Mouse (Mus musculus) forebrain, embryonic 13.5 days (tissue): ENCODE results near the gene Rarg. TPM values are rescaled to one million over a fixed set of nuclear protein-coding genes. Genes with fewer than 3 reads are reported as not detected.

Experiments
- ATAC-seq: fragments of 200-750 bp; cut with Nextera tagmentation; 2 replicates; pipeline ENCODE4 v1.8.0; 2017
- H3K27ac ChIP-seq: fragments of 300-500 bp; sonication (generic); 2 replicates; pipeline ENCODE4 v1.5.1; 2015; ENCODE audit warnings: inconsistent platforms, mild to moderate bottlenecking, moderate library complexity
- H3K27me3 ChIP-seq: fragments of 300-500 bp; sonication (generic); 2 replicates; pipeline ENCODE4 v1.6.1; 2015; ENCODE audit warnings: mild to moderate bottlenecking, inconsistent platforms
- H3K36me3 ChIP-seq: fragments of 300-500 bp; sonication (generic); 2 replicates; pipeline ENCODE4 v1.6.1; 2015; ENCODE audit warnings: mild to moderate bottlenecking, inconsistent platforms; ENCODE audit not compliant: poor library complexity, severe bottlenecking
- H3K4me1 ChIP-seq: fragments of 300-500 bp; sonication (generic); 2 replicates; pipeline ENCODE4 v1.6.1; 2015; ENCODE audit warnings: inconsistent platforms
- H3K4me2 ChIP-seq: fragments of 300-500 bp; sonication (generic); 2 replicates; pipeline ENCODE4 v1.6.1; 2015; ENCODE audit warnings: inconsistent platforms, mild to moderate bottlenecking, moderate library complexity
- H3K4me3 ChIP-seq: fragments of 300-500 bp; sonication (generic); 2 replicates; pipeline ENCODE4 v1.5.1; 2015; ENCODE audit warnings: mild to moderate bottlenecking, inconsistent platforms
- H3K9ac ChIP-seq: fragments of 300-500 bp; sonication (generic); 2 replicates; pipeline ENCODE4 v1.6.1; 2015; ENCODE audit warnings: mild to moderate bottlenecking, inconsistent platforms
- H3K9me3 ChIP-seq: fragments of 300-500 bp; sonication (generic); replicated peaks from 2 replicates; pipeline ENCODE4 v1.6.1; 2016; ENCODE audit warnings: inconsistent platforms
- WGBS: fragments of 180-500 bp; shearing (Covaris S2); methylation state at CpG from one replicate; pipeline ENCODE4 v1.1.7; 2015; 5-methylcytosine and 5-hydroxymethylcytosine counted together
- polyA plus RNA-seq: library from polyadenylated mRNA; unstranded; fragments of >200 nt; fragmentation: Nextera tagmentation; extraction: Ambion mirVana; gene quantifications from 2 replicates; pipeline ENCODE4 v1.2.1, GENCODE M21; 2015

The Rarg gene
- polyA plus RNA-seq, 1 experiment from 2014 or later = 3.2 TPM

- H3K27ac ChIP-seq = no peak overlapping the region
- WGBS = 87% methylated on average over 8 of the region's 8 CpGs
- peaks cover 37% of the 10 kb centered on the region for H3K4me1 ChIP-seq
- H3K9ac ChIP-seq = no peak overlapping the region
- H3K4me2 ChIP-seq = no peak overlapping the region
- H3K36me3 ChIP-seq = peaks cover 85% of the 10 kb centered on the region
- no peak overlapping the region for H3K4me3 ChIP-seq
- ATAC-seq = no peak
- no peaks in the 10 kb centered on the region for H3K9me3 ChIP-seq
- H3K27me3 ChIP-seq = no peaks in the 10 kb centered on the region
Observed at GRCm38 (mm10) chr15:102209114-102209513, 48.2 kb downstream of the Rarg start.

- 90% methylated on average over 9 of the region's 9 CpGs for WGBS
- no peak overlapping the region for H3K4me2 ChIP-seq
Observed at GRCm38 (mm10) chr15:102208092-102208561, 49.2 kb downstream of the Rarg start.

GRCm38 (mm10) chr15:102207351-102207750 lies 50.0 kb downstream of the Rarg start:
- Histone ChIP-seq H3K4me2 (peak overlapping the region; percentile 5; the same call in 1 of the 2 replicates), H3K9me3 (no peaks in the 10 kb centered on the region), H3K9ac (0 out of 2 replicates have a peak overlapping the region, but pooled peaks have one; percentile 34), H3K4me3 (no peak overlapping the region), H3K4me1 (peaks cover 43% of the 10 kb centered on the region), H3K27ac (no peak overlapping the region), H3K27me3 (no peaks in the 10 kb centered on the region), H3K36me3 (peaks cover 68% of the 10 kb centered on the region)
- 83% methylated on average over 3 of the region's 3 CpGs for WGBS
- no peak for ATAC-seq

More at GRCm38 (mm10) chr15:102208092-102208561, 49.2 kb downstream of the Rarg start:
- H3K4me3 ChIP-seq = no peak overlapping the region
- no peak for ATAC-seq
- H3K9me3 ChIP-seq = no peaks in the 10 kb centered on the region
- H3K36me3 ChIP-seq = peaks cover 75% of the 10 kb centered on the region
- peaks cover 37% of the 10 kb centered on the region for H3K4me1 ChIP-seq
- no peaks in the 10 kb centered on the region for H3K27me3 ChIP-seq
- no peak overlapping the region for H3K9ac ChIP-seq
- no peak overlapping the region for H3K27ac ChIP-seq

- Histone ChIP-seq H3K4me1 (peaks cover 45% of the 10 kb centered on the region), H3K4me2 (peak overlapping the region; percentile 73), H3K4me3 (peak overlapping the region; percentile 80), H3K36me3 (peaks cover 54% of the 10 kb centered on the region), H3K27ac (peak overlapping the region; percentile 99), H3K9ac (peak overlapping the region; percentile 92), H3K27me3 (no peaks in the 10 kb centered on the region), H3K9me3 (no peaks in the 10 kb centered on the region)
- ATAC-seq = peak; percentile 28; the same call in 1 of the 2 replicates
- WGBS = 25% methylated on average over 8 of the region's 8 CpGs
Observed at GRCm38 (mm10) chr15:102205779-102206178, 51.5 kb downstream of the Rarg start.

- Histone ChIP-seq H3K9me3 (no peaks in the 10 kb centered on the region), H3K4me1 (peaks cover 45% of the 10 kb centered on the region), H3K36me3 (peaks cover 50% of the 10 kb centered on the region), H3K4me3 (peak within 1 kb of the TSS; percentile 80), H3K9ac (peak within 1 kb of the TSS; percentile 92), H3K27me3 (no peaks in the 10 kb centered on the region), H3K27ac (peak within 1 kb of the TSS; percentile 99), H3K4me2 (peak within 1 kb of the TSS; percentile 73)
- WGBS = 51% methylated on average over 19 of the region's 19 CpGs
- no peak for ATAC-seq
Observed at GRCm38 (mm10) chr15:102204674-102205505, 52.4 kb downstream of the Rarg start, which contains the start of gene Csad. Gene Csad (minus strand): TSS chr15:102204724.

GRCm38 (mm10) chr15:102203835-102204381 lies 53.4 kb downstream of the Rarg start:
- Histone ChIP-seq H3K27me3 (no peaks in the 10 kb centered on the region), H3K4me1 (peaks cover 45% of the 10 kb centered on the region), H3K36me3 (peaks cover 40% of the 10 kb centered on the region), H3K9me3 (no peaks in the 10 kb centered on the region), H3K4me2 (peak overlapping the region; percentile 73), H3K4me3 (peak overlapping the region; percentile 80), H3K27ac (peak overlapping the region; percentile 99), H3K9ac (peak overlapping the region; percentile 92)
- 1% methylated on average over 21 of the region's 72 CpGs for WGBS
- ATAC-seq = peak; percentile 52

GRCm38 (mm10) chr15:102202971-102203834 lies 54.1 kb downstream of the Rarg start, which contains the start of gene Zfp740:
Gene Zfp740 (plus strand): TSS chr15:102203249.
- peak; percentile 97 for ATAC-seq
- H3K27ac ChIP-seq = peak within 1 kb of the TSS; percentile 99
- H3K9ac ChIP-seq = peak within 1 kb of the TSS; percentile 92
- H3K4me1 ChIP-seq = peaks cover 45% of the 10 kb centered on the region
- WGBS = under 1% methylated on average over 48 of the region's 68 CpGs
- H3K4me3 ChIP-seq = peak within 1 kb of the TSS; percentile 80
- H3K9me3 ChIP-seq = no peaks in the 10 kb centered on the region
- H3K27me3 ChIP-seq = no peaks in the 10 kb centered on the region
- H3K36me3 ChIP-seq = peaks cover 33% of the 10 kb centered on the region
- peak within 1 kb of the TSS; percentile 73 for H3K4me2 ChIP-seq

- Histone ChIP-seq H3K4me3 (no peak overlapping the region), H3K9ac (no peak overlapping the region), H3K9me3 (no peaks in the 10 kb centered on the region), H3K27ac (no peak overlapping the region), H3K4me2 (no peak overlapping the region), H3K36me3 (0 out of 2 replicates have a peak, but pooled peaks cover 5% of the 10 kb centered on the region), H3K27me3 (no peaks in the 10 kb centered on the region), H3K4me1 (peaks cover 8% of the 10 kb centered on the region)
- WGBS = 85% methylated on average over 4 of the region's 4 CpGs
- no peak for ATAC-seq
Observed at GRCm38 (mm10) chr15:102198841-102199240, 58.5 kb downstream of the Rarg start.

GRCm38 (mm10) chr15:102195373-102195772 lies 61.9 kb downstream of the Rarg start:
- no peak overlapping the region for H3K4me3 ChIP-seq
- 87% methylated on average over 4 of the region's 4 CpGs for WGBS
- H3K36me3 ChIP-seq = 0 out of 2 replicates have a peak, but pooled peaks cover 2% of the 10 kb centered on the region
- no peak overlapping the region for H3K9ac ChIP-seq
- H3K27me3 ChIP-seq = no peaks in the 10 kb centered on the region
- no peak overlapping the region for H3K27ac ChIP-seq
- H3K4me2 ChIP-seq = no peak overlapping the region
- no peak for ATAC-seq
- no peaks in the 10 kb centered on the region for H3K9me3 ChIP-seq
- no peaks in the 10 kb centered on the region for H3K4me1 ChIP-seq

- Histone ChIP-seq H3K4me1 (no peaks in the 10 kb centered on the region), H3K27ac (no peak overlapping the region), H3K27me3 (no peaks in the 10 kb centered on the region), H3K9ac (no peak overlapping the region), H3K36me3 (no peaks in the 10 kb centered on the region), H3K4me3 (no peak overlapping the region), H3K9me3 (no peaks in the 10 kb centered on the region), H3K4me2 (no peak overlapping the region)
- 89% methylated on average over 4 of the region's 4 CpGs for whole genome bisulfite sequencing
- no peak for ATAC-seq
Observed at GRCm38 (mm10) chr15:102194439-102194838, 62.9 kb downstream of the Rarg start.

GRCm38 (mm10) chr15:102193652-102194051 lies 63.7 kb downstream of the Rarg start:
- Histone ChIP-seq H3K27me3 (no peaks in the 10 kb centered on the region), H3K4me2 (no peak overlapping the region), H3K4me3 (no peak overlapping the region), H3K36me3 (no peaks in the 10 kb centered on the region), H3K9me3 (no peaks in the 10 kb centered on the region), H3K9ac (no peak overlapping the region), H3K4me1 (no peaks in the 10 kb centered on the region), H3K27ac (no peak overlapping the region)
- ATAC-seq = no peak
- 92% methylated on average over 4 of the region's 4 CpGs for WGBS
